Mouse (Mus musculus): ENCODE measurements around the gene Nufip1. TPM values are rescaled to one million over a fixed set of nuclear protein-coding genes. Genes with fewer than 3 reads are reported as not detected.
"Not testable (repeated sequence)": the region's sequence is repeated elsewhere in the genome, so short reads cannot be mapped to it uniquely, and the experiment has no call there.

Gene Nufip1
- polyA plus RNA-seq, 1 experiment from 2014 or later: 12.8 TPM

GRCm38 (mm10) chr14:76148294-76148693, 37.6 kb downstream of the Nufip1 start:
- H3K9me3 ChIP-seq: no peaks in the 10 kb centered on the region
- ATAC-seq (replicated peaks): no peak
- peaks cover 13% of the 10 kb centered on the region for H3K4me1 ChIP-seq
- H3K36me3 ChIP-seq (replicated peaks): no peaks in the 10 kb centered on the region
- H3K27ac ChIP-seq: no peak overlapping the region
- H3K27me3 ChIP-seq (replicated peaks): no peaks in the 10 kb centered on the region
- H3K9ac ChIP-seq: no peak overlapping the region
- WGBS: 89% methylated on average over 10 of the region's 10 CpGs
- H3K4me3 ChIP-seq: no peak overlapping the region
- no peak overlapping the region for H3K4me2 ChIP-seq

GRCm38 (mm10) chr14:76149531-76150179, 39.0 kb downstream of the Nufip1 start:
- Histone ChIP-seq H3K4me1 (peaks cover 16% of the 10 kb centered on the region), H3K4me3 (no peak overlapping the region), H3K4me2 (peak overlapping the region; percentile 17; the same call in 1 of the 2 replicates), H3K27ac (no peak overlapping the region), H3K27me3 (replicated peaks) (no peaks in the 10 kb centered on the region), H3K36me3 (replicated peaks) (no peaks in the 10 kb centered on the region), H3K9ac (no peak overlapping the region), H3K9me3 (no peaks in the 10 kb centered on the region)
- ATAC-seq (replicated peaks): no peak
- 45% methylated on average over 13 of the region's 13 CpGs for WGBS

- no peak overlapping the region for H3K9ac ChIP-seq
Observed at GRCm38 (mm10) chr14:76150499-76150898, 39.8 kb downstream of the Nufip1 start.

DNA sequence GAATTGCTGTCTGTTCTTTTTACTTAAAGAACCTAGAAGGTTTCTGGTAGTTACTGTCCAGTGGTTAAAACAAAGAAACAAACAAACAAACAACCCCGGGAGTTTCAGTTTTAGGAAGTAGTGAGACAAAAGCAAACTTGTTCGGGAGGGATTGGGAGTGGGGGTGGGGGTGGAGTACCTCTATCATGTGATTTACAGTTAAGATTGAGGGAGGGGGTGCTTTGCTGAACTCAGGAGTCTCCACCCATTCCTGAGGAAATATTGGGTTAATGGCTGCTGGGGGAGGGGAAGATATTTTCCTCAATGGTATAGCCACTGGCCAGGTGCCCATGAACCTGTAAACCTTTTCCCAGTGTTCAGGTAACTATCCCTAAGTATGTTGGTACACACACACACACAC, 40.3 kb downstream of the Nufip1 start:
- 72% methylated on average over 2 of the region's 2 CpGs for WGBS
- ATAC-seq (replicated peaks): no peak
- Histone ChIP-seq H3K27me3 (replicated peaks) (no peaks in the 10 kb centered on the region), H3K36me3 (replicated peaks) (no peaks in the 10 kb centered on the region), H3K4me1 (peaks cover 16% of the 10 kb centered on the region), H3K27ac (no peak overlapping the region), H3K9me3 (no peaks in the 10 kb centered on the region), H3K4me2 (no peak overlapping the region), H3K9ac (no peak overlapping the region), H3K4me3 (no peak overlapping the region)

More at GRCm38 (mm10) chr14:76150499-76150898, 39.8 kb downstream of the Nufip1 start:
- Histone ChIP-seq H3K4me2 (no peak overlapping the region), H3K36me3 (replicated peaks) (no peaks in the 10 kb centered on the region), H3K9me3 (no peaks in the 10 kb centered on the region), H3K4me1 (peaks cover 16% of the 10 kb centered on the region), H3K4me3 (no peak overlapping the region), H3K27me3 (replicated peaks) (no peaks in the 10 kb centered on the region), H3K27ac (no peak overlapping the region)
- ATAC-seq (replicated peaks): no peak
- WGBS: 76% methylated on average over 11 of the region's 11 CpGs

DNA sequence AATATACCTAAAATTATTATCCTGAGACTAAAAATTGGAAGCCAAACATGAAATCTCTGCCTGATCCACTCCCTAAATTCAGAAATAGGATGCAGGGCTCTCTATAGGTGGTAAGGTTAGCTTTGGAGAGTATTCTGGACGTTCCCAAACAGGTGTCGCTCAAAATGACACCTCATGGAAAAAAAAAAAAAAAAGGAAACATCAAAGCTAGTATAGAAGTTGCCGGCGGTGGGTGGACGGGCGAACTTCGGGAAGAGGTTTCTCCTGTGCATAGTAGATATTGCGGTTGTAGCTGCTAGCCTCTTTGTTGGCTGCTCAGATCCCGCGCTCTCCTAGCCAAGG, 41.1 kb downstream of the Nufip1 start:
- H3K9ac ChIP-seq: peak overlapping the region; percentile 81
- H3K9me3 ChIP-seq: no peaks in the 10 kb centered on the region
- peak overlapping the region; percentile 66 for H3K4me2 ChIP-seq
- H3K27ac ChIP-seq: peak overlapping the region; percentile 95
- peak overlapping the region; percentile 67 for H3K4me3 ChIP-seq
- H3K36me3 ChIP-seq (replicated peaks): no peaks in the 10 kb centered on the region
- WGBS: 2% methylated on average over 10 of the region's 10 CpGs
- peaks cover 16% of the 10 kb centered on the region for H3K4me1 ChIP-seq
- no peaks in the 10 kb centered on the region for H3K27me3 ChIP-seq (replicated peaks)
- ATAC-seq (replicated peaks): no peak

DNA sequence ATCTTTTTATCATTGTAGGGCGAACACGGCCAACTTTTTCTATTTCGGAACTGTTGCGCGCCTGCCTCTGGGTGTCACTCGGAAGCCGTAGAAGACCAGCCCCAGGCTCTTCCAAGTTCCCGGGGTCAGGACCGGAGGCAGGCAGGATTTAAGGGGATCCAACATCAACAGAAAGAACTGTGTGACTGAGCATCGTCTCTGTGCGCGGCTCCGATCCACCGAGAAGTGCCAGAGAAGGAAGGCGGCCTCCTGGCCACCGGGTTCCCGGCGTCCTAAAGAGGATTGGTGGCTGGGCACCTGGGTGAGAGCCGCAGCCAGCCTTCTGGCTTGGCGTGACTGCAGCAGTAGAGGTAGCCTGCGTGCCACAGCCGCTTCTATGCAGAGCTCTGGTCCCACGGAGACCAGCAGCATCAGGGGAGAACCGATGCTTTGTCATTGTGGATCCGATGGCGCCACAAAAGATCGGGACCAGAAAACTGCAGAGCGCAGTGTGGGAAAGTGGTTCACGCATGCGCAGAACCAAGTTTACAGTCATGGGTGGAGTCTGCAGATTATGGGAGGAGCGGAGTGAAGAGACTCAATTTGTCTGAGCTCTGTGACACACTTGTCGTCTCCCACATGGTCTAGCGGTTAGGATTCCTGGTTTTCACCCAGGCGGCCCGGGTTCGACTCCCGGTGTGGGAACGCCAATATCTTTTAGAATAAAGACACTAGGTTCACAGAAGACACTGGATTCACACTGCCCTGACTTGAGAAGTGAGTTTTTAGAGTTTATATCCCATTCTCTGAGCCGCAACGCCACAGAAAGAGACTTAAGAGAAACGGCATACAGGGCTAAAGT, 41.7 kb downstream of the Nufip1 start:
- Histone ChIP-seq H3K27me3 (replicated peaks) (no peaks in the 10 kb centered on the region), H3K27ac (peak overlapping the region; percentile 95), H3K36me3 (replicated peaks) (no peaks in the 10 kb centered on the region), H3K4me1 (peaks cover 16% of the 10 kb centered on the region), H3K9me3 (no peaks in the 10 kb centered on the region), H3K4me2 (peak overlapping the region; percentile 66), H3K9ac (peak overlapping the region; percentile 81), H3K4me3 (peak overlapping the region; percentile 67)
- under 1% methylated on average over 41 of the region's 41 CpGs for WGBS
- peak; percentile 95 for ATAC-seq (replicated peaks)

- peak; percentile 10; the same call in 1 of the 2 replicates for ATAC-seq (replicated peaks)
- H3K9ac ChIP-seq: peak overlapping the region; percentile 33; the same call in 1 of the 2 replicates
Observed at GRCm38 (mm10) chr14:76153003-76153675, 42.4 kb downstream of the Nufip1 start.

GRCm38 (mm10) chr14:76153828-76154227, 43.1 kb downstream of the Nufip1 start:
- H3K9me3 ChIP-seq: no peaks in the 10 kb centered on the region
- H3K27me3 ChIP-seq (replicated peaks): no peaks in the 10 kb centered on the region
- peak overlapping the region; percentile 66; the same call in 1 of the 2 replicates for H3K4me2 ChIP-seq
- H3K36me3 ChIP-seq (replicated peaks): no peaks in the 10 kb centered on the region
- H3K4me3 ChIP-seq: peak overlapping the region; percentile 67; the same call in 1 of the 2 replicates
- WGBS: 24% methylated on average over 6 of the region's 6 CpGs
- no peak overlapping the region for H3K9ac ChIP-seq
- peaks cover 16% of the 10 kb centered on the region for H3K4me1 ChIP-seq
- ATAC-seq (replicated peaks): no peak
- no peak overlapping the region; the same call in 1 of the 2 replicates for H3K27ac ChIP-seq

More at GRCm38 (mm10) chr14:76153003-76153675, 42.4 kb downstream of the Nufip1 start:
- no peaks in the 10 kb centered on the region for H3K9me3 ChIP-seq
- H3K4me3 ChIP-seq: peak overlapping the region; percentile 67
- no peaks in the 10 kb centered on the region for H3K36me3 ChIP-seq (replicated peaks)
- H3K4me1 ChIP-seq: peaks cover 16% of the 10 kb centered on the region
- H3K27me3 ChIP-seq (replicated peaks): no peaks in the 10 kb centered on the region
- H3K27ac ChIP-seq: peak overlapping the region; percentile 95
- peak overlapping the region; percentile 66 for H3K4me2 ChIP-seq
- 2% methylated on average over 24 of the region's 24 CpGs for WGBS

DNA sequence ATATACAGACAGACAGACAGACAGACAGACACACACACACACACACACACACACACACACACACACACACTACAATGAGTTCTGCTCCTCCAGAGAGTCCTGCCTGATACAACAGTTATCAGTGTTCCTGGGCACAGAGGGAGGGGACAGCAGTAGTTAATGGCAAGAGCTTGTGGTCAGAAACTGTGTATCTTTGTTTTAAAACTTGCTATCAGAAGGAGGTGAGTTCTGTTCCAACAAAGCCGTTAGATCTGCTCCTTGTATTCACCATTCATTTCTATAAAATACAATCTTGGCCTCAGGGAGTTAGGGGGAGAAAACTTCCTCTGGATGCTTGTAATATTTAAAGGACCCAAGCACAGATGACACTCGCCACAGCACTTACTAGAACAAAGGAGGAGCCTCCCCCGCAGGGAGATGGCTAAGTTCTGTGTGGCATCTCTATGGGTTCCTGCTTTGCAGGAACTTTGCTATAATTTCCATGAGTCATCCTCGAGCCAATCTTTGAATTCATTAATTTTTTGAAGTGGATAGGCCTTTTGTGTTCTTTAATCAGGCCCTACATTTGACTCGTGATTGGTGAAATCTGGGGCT, 47.6 kb downstream of the Nufip1 start:
- H3K27me3 ChIP-seq (replicated peaks): no peaks in the 10 kb centered on the region
- no peak for ATAC-seq (replicated peaks)
- H3K4me2 ChIP-seq: no peak overlapping the region
- no peak overlapping the region for H3K4me3 ChIP-seq
- no peak overlapping the region for H3K27ac ChIP-seq
- H3K4me1 ChIP-seq: peaks cover 3% of the 10 kb centered on the region
- H3K9ac ChIP-seq: no peak overlapping the region
- H3K9me3 ChIP-seq: no peaks in the 10 kb centered on the region
- WGBS: 54% methylated on average over 5 of the region's 5 CpGs
- H3K36me3 ChIP-seq (replicated peaks): no peaks in the 10 kb centered on the region

GRCm38 (mm10) chr14:76160580-76160979, 49.9 kb downstream of the Nufip1 start:
- not testable (repeated sequence) for H3K4me1 ChIP-seq; H3K27ac ChIP-seq; H3K4me2 ChIP-seq; H3K27me3 ChIP-seq (replicated peaks); H3K4me3 ChIP-seq; H3K36me3 ChIP-seq (replicated peaks); ATAC-seq (replicated peaks); H3K9ac ChIP-seq; H3K9me3 ChIP-seq
- WGBS: 84% methylated on average over 6 of the region's 6 CpGs

DNA sequence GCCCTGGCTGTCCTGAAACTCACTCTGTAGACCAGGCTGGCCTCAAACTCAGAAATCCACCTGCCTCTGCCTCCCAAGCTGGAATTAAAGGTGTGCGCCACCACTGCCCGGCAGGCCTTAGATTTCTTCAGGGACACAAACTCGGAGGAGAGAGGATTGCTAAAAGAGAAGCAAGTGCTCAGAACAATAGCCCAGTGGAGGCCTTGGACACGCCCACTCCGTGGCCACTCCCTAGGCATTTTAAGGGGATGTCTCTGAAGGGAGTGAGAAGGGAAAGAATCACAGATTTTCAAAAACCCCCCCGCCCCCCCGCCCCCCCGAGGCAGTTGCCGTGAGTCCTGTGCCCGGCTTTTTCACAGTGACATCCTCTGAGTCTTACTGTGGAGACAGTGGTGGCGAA, 53.5 kb downstream of the Nufip1 start:
- Histone ChIP-seq H3K4me1 (no peaks in the 10 kb centered on the region; the same call in 1 of the 2 replicates), H3K4me2 (no peak overlapping the region), H3K36me3 (replicated peaks) (no peaks in the 10 kb centered on the region), H3K27ac (no peak overlapping the region), H3K9me3 (no peaks in the 10 kb centered on the region), H3K27me3 (replicated peaks) (no peaks in the 10 kb centered on the region), H3K4me3 (no peak overlapping the region), H3K9ac (no peak overlapping the region)
- 27% methylated on average over 11 of the region's 11 CpGs for WGBS
- no peak for ATAC-seq (replicated peaks)

All from midbrain, embryonic 15.5 days (tissue).